Mouse (Mus musculus) cerebellum, adult 9-11 months (tissue): Measurements from ENCODE around the gene Ctsll3.

ENCODE experiments used
- DNase-seq: peaks from one replicate; pipeline ENCODE4 v3.0.0; 2022

The Ctsll3 gene

GRCm38 (mm10) chr13:60802749-60803148 is at the start of gene Ctsll3:
Gene Ctsll3 (minus strand): TSS chr13:60802849.
- DNase-seq: no peak

GRCm38 (mm10) chr13:60848241-60849120 is 45.8 kb upstream of the Ctsll3 start:
- DNase-seq: no peak

GRCm38 (mm10) chr13:60843153-60843552 is 40.5 kb upstream of the Ctsll3 start:
- no peak for DNase-seq

GRCm38 (mm10) chr13:60842703-60843102 is 40.1 kb upstream of the Ctsll3 start:
- DNase-seq: no peak

GRCm38 (mm10) chr13:60839353-60839902 is 36.8 kb upstream of the Ctsll3 start:
- DNase-seq: no peak

- DNase-seq: no peak
These were observed 23.4 kb upstream of the Ctsll3 start for GRCm38 (mm10) chr13:60826052-60826451.

- DNase-seq: no peak
These were observed 18.0 kb upstream of the Ctsll3 start for GRCm38 (mm10) chr13:60820486-60821175.

- no peak for DNase-seq
These were observed 16.8 kb upstream of the Ctsll3 start for GRCm38 (mm10) chr13:60819469-60819868.

- DNase-seq: no peak
These were observed 11.1 kb upstream of the Ctsll3 start for GRCm38 (mm10) chr13:60813722-60814121.

GRCm38 (mm10) chr13:60812768-60813167 is 10.1 kb upstream of the Ctsll3 start:
- no peak for DNase-seq

- no peak for DNase-seq
These were observed 7.0 kb upstream of the Ctsll3 start for GRCm38 (mm10) chr13:60809690-60810089.

GRCm38 (mm10) chr13:60789466-60789865 is 13.2 kb downstream of the Ctsll3 start:
- no peak for DNase-seq

- no peak for DNase-seq
These were observed 16.4 kb downstream of the Ctsll3 start, which contains the start of gene BC051665 for GRCm38 (mm10) chr13:60786264-60786663. Gene BC051665 (minus strand): TSS chr13:60786364.

GRCm38 (mm10) chr13:60783301-60783700 is 19.3 kb downstream of the Ctsll3 start:
- DNase-seq: no peak

- DNase-seq: no peak
These were observed 22.1 kb downstream of the Ctsll3 start for GRCm38 (mm10) chr13:60780534-60780933.

- no peak for DNase-seq
These were observed 41.5 kb downstream of the Ctsll3 start for GRCm38 (mm10) chr13:60761161-60761560.

- no peak for DNase-seq
These were observed 42.3 kb downstream of the Ctsll3 start for GRCm38 (mm10) chr13:60760392-60760791.

- DNase-seq: no peak
These were observed 43.5 kb downstream of the Ctsll3 start for GRCm38 (mm10) chr13:60759136-60759535.

GRCm38 (mm10) chr13:60757292-60757691 is 45.4 kb downstream of the Ctsll3 start:
- DNase-seq: no peak

GRCm38 (mm10) chr13:60755251-60755650 is 47.4 kb downstream of the Ctsll3 start:
- no peak for DNase-seq

GRCm38 (mm10) chr13:60753216-60753615 is 49.4 kb downstream of the Ctsll3 start:
- DNase-seq: no peak

- no peak for DNase-seq
These were observed 51.7 kb downstream of the Ctsll3 start for GRCm38 (mm10) chr13:60750930-60751329.

GRCm38 (mm10) chr13:60748556-60748955 is 54.1 kb downstream of the Ctsll3 start:
- no peak for DNase-seq
